Mouse (Mus musculus): ENCODE results near the gene Gm17660.

The Gm17660 gene

GRCm38 (mm10) chr5:104077508-104077907 lies at the start of gene Gm17660:
TSS of gene Gm17660 (minus strand) at chr5:104077608.
- DNase-seq, result no peak

- no peak for DNase-seq
Measured at GRCm38 (mm10) chr5:104126561-104127320, 49.3 kb upstream of the Gm17660 start.

- DNase-seq, result no peak
Measured at GRCm38 (mm10) chr5:104124016-104124658, 46.7 kb upstream of the Gm17660 start.

- DNase-seq, result no peak
Measured at GRCm38 (mm10) chr5:104115890-104116289, 38.5 kb upstream of the Gm17660 start.

GRCm38 (mm10) chr5:104115118-104115517 lies 37.7 kb upstream of the Gm17660 start:
- DNase-seq, result peak; percentile 71

- no peak for DNase-seq
Measured at GRCm38 (mm10) chr5:104113491-104114172, 36.2 kb upstream of the Gm17660 start, which contains the start of gene Sparcl1. TSS of gene Sparcl1 (minus strand) at chr5:104113733.

GRCm38 (mm10) chr5:104112511-104112910 lies 35.1 kb upstream of the Gm17660 start:
- no peak for DNase-seq

- DNase-seq, result no peak
Measured at GRCm38 (mm10) chr5:104112016-104112415, 34.6 kb upstream of the Gm17660 start.

- DNase-seq, result no peak
Measured at GRCm38 (mm10) chr5:104110171-104110920, 32.9 kb upstream of the Gm17660 start.

GRCm38 (mm10) chr5:104109516-104109915 lies 32.1 kb upstream of the Gm17660 start:
- DNase-seq, result no peak

- DNase-seq, result no peak
Measured at GRCm38 (mm10) chr5:104108879-104109369, 31.5 kb upstream of the Gm17660 start.

- no peak for DNase-seq
Measured at GRCm38 (mm10) chr5:104108127-104108875, 30.9 kb upstream of the Gm17660 start.

GRCm38 (mm10) chr5:104104111-104104510 lies 26.7 kb upstream of the Gm17660 start:
- DNase-seq, result no peak

- DNase-seq, result no peak
Measured at GRCm38 (mm10) chr5:104103171-104103570, 25.8 kb upstream of the Gm17660 start.

- no peak for DNase-seq
Measured at GRCm38 (mm10) chr5:104101678-104102531, 24.5 kb upstream of the Gm17660 start.

GRCm38 (mm10) chr5:104096078-104096938 lies 18.9 kb upstream of the Gm17660 start:
- DNase-seq, result no peak

- no peak for DNase-seq
Measured at GRCm38 (mm10) chr5:104095416-104096077, 18.1 kb upstream of the Gm17660 start.

- no peak for DNase-seq
Measured at GRCm38 (mm10) chr5:104089751-104090150, 12.3 kb upstream of the Gm17660 start.

GRCm38 (mm10) chr5:104085366-104085765 lies 8.0 kb upstream of the Gm17660 start:
- DNase-seq, result no peak

Measured in kidney, adult 18-20 months (tissue).